Mouse (Mus musculus) embryo, embryonic 11 days (tissue): Measurements from ENCODE around the gene Tnfsf18.
A peak's percentile ranks its signal among the peaks of the same experiment; 100 is the strongest.

ENCODE experiments used
- DNase-seq: peaks from one replicate; pipeline ENCODE4 v3.0.0-alpha.2; 2015

Gene Tnfsf18

DNA sequence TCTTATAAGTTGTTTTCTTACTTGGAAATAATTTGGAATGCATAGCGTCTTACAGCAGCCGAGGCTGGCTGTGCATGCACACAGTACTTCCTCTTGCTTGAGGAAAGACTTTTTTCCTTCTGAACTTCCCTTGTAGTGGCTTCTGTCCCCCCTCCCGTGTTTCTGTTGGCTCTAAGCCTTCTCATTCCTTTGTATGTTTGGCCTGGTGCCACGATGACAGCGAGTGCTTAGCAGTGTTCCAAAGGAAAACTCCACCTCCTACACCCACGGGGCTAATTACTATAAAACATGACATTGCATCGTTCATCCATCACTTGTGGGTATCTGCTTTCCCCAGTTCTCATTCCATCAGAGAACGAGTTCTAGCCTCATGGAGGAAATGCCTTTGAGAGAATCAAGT lies at the start of gene Tnfsf18:
Gene Tnfsf18, plus strand, starts transcription at position 313 of the 400 bp plus-strand sequence.
- peak; percentile 19 for DNase-seq

GRCm38 (mm10) chr1:161444858-161445257 lies 49.6 kb upstream of the Tnfsf18 start:
- peak; percentile 21 for DNase-seq

DNA sequence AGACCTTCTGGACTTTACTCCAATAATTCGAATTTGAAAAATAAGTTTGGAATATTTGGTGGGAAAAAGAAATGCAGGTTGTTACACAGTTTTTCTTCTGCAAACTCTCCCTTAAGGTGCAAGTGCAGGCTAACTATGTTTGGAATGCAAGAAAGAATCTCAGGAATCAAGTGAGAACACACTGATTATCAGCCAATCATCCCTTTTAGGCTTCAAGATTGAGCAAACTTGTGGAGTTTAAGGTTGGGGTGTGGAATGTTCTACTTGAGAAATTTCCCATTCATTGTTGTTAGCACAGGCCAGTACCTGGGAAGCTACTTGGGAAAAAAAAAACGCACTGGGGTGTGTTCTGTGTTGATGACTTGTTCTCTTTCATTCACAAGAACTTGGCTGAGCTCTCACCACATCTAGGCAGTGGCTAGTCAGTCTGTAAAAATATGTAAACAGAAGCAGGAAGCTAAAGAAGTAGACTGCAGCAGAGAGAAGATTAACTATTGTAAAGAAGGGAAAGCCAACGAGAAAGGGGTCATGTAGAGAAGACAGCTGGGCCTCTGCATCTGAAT lies 42.7 kb upstream of the Tnfsf18 start:
- no peak for DNase-seq

- DNase-seq = no peak
Observed at GRCm38 (mm10) chr1:161452250-161452649, 42.2 kb upstream of the Tnfsf18 start.

DNA sequence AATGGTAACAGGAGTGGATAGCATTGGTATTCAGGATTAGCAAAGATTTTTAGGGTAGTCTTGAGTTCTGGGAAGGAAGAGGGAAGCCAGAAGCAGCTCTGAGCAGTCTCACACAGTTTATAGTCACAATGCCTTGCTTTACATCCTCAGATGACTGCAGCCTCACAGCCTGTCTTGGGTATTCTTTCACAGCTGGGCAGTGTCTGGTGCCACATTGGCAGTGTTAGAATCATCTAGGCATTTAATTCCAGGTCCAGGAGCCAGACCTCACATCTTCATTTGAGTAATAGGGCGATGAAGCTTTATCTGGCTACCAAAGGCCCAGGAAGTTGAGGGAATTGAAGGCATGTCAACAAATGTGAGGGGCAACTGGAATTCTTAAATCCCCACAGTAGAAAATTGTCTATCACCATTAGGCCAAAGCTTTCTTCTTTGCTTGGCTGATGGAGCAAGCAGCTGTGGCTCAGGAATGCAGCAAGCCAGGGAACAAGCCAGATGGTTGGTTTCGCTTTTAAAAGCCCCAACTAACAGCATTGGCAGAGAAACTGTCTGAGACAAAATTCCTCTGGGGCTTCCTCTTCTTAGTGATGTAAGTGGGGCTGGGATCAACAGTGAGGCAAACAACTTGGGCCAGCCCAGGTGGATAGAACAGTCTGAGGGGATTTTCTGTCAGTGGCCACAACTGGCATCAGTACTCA lies 30.9 kb upstream of the Tnfsf18 start:
- DNase-seq = peak; percentile 39

- DNase-seq = no peak
Observed at GRCm38 (mm10) chr1:161477221-161477620, 17.2 kb upstream of the Tnfsf18 start.

GRCm38 (mm10) chr1:161479854-161480253 lies 14.6 kb upstream of the Tnfsf18 start:
- no peak for DNase-seq

GRCm38 (mm10) chr1:161482211-161482610 lies 12.2 kb upstream of the Tnfsf18 start:
- no peak for DNase-seq

- no peak for DNase-seq
Observed at GRCm38 (mm10) chr1:161487069-161487468, 7.4 kb upstream of the Tnfsf18 start.

DNA sequence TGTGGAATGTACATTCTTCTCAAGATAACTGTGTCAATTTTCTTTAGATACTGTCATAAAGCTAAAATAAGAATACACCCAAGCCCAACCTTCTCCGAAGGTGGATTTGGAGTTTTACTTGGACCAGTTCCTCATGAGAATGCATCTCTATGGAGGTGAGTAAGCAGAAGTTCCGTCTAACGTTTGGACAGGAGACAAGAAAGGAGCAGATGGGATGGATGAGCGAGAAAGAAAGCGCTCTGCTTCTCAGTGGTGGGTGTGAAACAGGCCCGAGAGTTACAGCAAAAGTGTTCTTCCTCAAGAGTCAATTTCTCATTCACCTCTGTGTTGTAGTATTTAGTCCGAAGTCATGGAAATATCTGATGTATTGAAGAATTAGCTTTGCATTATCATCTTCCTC lies 2.7 kb upstream of the Tnfsf18 start:
- no peak for DNase-seq

GRCm38 (mm10) chr1:161496866-161497645 lies 2.6 kb downstream of the Tnfsf18 start:
- no peak for DNase-seq

DNA sequence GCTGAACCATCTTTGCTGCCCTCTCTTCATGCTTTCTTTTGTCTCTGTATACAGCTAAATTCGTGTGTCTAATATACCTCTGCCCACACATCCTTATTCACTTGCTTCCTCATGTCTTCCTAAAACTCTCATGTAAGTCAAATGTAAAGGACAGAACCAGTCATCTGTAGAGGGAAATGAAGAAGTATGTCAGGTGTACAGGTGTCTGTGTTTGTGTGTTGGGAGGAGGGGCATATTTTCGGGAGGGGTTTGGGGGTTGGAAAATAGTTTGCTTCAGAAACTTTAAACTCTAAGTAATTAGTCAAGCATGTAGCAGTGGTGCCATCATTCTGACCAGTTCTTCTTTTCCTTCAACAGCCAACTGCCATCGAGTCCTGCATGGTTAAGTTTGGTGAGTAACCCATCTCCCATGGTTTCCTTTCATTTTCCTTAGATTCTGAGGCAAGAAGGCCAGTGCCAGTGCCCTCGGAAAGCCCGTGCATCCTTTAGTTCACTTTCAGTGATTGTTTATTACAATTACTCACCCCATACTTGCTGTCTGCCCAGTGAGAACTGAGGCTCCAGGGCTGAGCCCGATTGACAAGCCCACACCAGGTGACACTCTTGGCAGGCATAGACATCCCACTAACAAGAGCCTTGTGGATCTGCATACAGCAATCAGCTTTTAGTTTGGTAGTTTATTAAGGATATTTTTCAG lies 5.8 kb downstream of the Tnfsf18 start:
- DNase-seq = no peak

DNA sequence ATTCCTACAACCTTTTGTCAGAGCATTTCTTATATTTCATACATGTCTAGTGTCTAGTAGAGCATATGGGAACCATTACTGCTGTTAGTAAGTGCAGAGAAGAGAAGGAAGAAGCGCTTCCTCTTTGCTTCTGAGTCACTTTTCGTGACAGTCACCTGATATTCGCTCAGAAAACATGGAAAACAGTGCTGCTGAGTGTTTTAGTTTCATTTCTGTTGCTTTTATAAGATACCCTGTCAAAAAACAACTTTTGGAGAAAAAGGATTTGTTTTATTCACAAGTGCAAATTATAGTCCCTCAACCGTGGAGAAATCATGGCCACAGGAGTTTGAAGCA lies 6.3 kb downstream of the Tnfsf18 start:
- DNase-seq = no peak

- DNase-seq = no peak
Observed at GRCm38 (mm10) chr1:161506317-161506716, 11.9 kb downstream of the Tnfsf18 start.

DNA sequence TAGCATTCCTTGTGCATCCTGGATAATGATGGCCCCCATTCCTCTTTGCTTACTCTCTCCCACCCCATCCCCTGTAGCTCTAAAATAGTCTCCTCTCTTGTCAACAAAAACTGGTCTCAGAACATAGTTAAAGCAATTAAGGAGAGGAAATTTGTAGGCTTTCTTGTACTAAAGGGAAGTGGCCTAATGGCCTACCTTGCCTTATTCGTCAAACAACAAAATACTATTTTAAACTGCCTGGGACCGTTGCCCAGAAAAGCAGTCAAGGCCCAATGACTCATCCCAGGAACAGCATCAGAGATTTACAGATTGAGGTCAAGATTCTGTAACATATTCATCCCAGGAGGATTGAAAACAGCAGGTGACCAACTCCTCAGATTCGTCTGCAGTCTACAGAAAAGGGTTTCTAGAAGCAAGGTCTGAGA lies 13.2 kb downstream of the Tnfsf18 start:
- no peak for DNase-seq

GRCm38 (mm10) chr1:161517355-161517754 lies 22.9 kb downstream of the Tnfsf18 start:
- DNase-seq = no peak

DNA sequence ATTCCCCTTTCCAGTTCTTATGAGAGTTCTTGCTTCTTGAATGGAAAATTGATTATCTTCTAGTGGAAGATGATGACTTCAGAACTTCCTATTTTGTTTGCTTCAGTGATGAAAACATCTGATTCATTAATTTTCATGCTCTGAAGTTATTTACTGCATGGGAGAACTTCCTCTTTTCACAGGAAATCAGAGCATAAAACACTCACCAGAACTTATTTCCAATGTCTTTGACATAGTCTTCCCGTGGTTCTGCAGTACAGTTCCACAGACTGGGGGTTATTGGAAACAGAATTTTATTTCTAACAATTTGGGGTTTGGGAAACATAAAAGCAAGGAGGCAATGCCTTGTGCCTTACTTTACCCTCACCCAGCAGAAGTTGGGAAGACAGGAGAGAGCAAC lies 25.8 kb downstream of the Tnfsf18 start:
- DNase-seq = no peak

DNA sequence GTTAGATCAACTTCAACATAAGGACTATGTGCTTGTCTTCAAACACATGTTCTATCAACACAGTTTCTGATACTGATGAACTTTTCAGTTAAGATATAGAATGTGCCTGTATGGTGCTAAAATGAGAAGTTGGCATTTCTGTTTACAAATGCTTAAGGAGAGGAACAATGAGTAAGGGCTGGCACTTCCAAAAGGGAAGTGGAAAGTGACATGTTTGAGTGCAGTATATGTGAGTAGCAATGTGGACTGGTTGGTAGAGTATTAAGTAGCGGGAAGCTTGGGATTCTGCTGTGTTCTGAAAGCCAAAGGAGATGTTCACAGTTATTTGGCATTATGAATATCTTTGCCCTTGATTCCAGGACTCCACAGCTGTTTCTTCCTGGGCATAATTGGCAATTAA lies 33.7 kb downstream of the Tnfsf18 start:
- DNase-seq = no peak

- no peak for DNase-seq
Observed at GRCm38 (mm10) chr1:161550596-161551095, 56.2 kb downstream of the Tnfsf18 start.

GRCm38 (mm10) chr1:161552098-161552497 lies 57.6 kb downstream of the Tnfsf18 start:
- no peak for DNase-seq
